Mouse (Mus musculus) embryonic fibroblast, embryonic 13.5 days (primary cell): Measurements from ENCODE around the gene Sgip1.

Experiments
- CTCF ChIP-seq: IDR thresholded peaks from 2 replicates; pipeline ENCODE4 v1.5.1; 2011; ENCODE audit warnings: mild to moderate bottlenecking, control low read depth, low read length, moderate library complexity, borderline replicate concordance; ENCODE audit not compliant: insufficient read depth
- POLR2A ChIP-seq: IDR thresholded peaks from 2 replicates; pipeline ENCODE4 v1.6.1; 2011; ENCODE audit warnings: low read depth, mild to moderate bottlenecking, control low read depth, low read length, moderate library complexity

- no peak for TF ChIP-seq POLR2A
- no peak for TF ChIP-seq CTCF
Observed at GRCm38 (mm10) chr4:102940266-102940665, 199.2 kb downstream of the Sgip1 start.
